Mouse (Mus musculus): ENCODE measurements around the gene Anapc10.

GRCm38 (mm10) chr8:79692531-79692930 is 19.1 kb upstream of the Anapc10 start:
- TF ChIP-seq MAX (IDR thresholded peaks at IDR 0.05) (no peak), CTCF (IDR thresholded peaks at IDR 0.05; ENCODE audit: control insufficient read depth, insufficient read depth, insufficient read length) (no peak), USF1 (IDR thresholded peaks at IDR 0.05; ENCODE audit: low read depth) (no peak), MYOD1 (IDR thresholded peaks at IDR 0.05; ENCODE audit: control insufficient read depth, insufficient read length, low read depth) (no peak), CEBPB (IDR thresholded peaks at IDR 0.05; ENCODE audit: low read depth) (no peak), FOSL1 (IDR thresholded peaks at IDR 0.05; ENCODE audit: insufficient read depth, low read length, poor library complexity, severe bottlenecking) (no peak)

Data from C2C12 (cell line).